Mouse (Mus musculus) gastrocnemius, postnatal 14 days (tissue): Measurements from ENCODE around the gene Tmem132c. TPM values are rescaled to one million over a fixed set of nuclear protein-coding genes. Genes with fewer than 3 reads are reported as not detected.

Source experiments
- DNase-seq: peaks from one replicate; pipeline ENCODE4 v3.0.0; 2021; ENCODE audit warnings: mixed read lengths
- intact Hi-C: fragments of 180-260 bp; cut with DNase I; formaldehyde crosslinking; loops from one replicate; pipeline ENCODE4 v1.15.1; 2025; ENCODE audit warnings: low total_unique reads
- total RNA-seq, 2 experiments: library from RNA; stranded (reverse); gene quantifications; 2 replicates each; pipeline ENCODE4 v1.2.3; 2021

Tmem132c gene
- total RNA-seq, 2 experiments from 2014 or later, result 0.11 to 0.43 TPM

GRCm38 (mm10) chr5:127379351-127379750 is 137.7 kb downstream of the Tmem132c start:
- DNase-seq, result peak; percentile 13
- intact Hi-C loops, result no loop called here

DNA sequence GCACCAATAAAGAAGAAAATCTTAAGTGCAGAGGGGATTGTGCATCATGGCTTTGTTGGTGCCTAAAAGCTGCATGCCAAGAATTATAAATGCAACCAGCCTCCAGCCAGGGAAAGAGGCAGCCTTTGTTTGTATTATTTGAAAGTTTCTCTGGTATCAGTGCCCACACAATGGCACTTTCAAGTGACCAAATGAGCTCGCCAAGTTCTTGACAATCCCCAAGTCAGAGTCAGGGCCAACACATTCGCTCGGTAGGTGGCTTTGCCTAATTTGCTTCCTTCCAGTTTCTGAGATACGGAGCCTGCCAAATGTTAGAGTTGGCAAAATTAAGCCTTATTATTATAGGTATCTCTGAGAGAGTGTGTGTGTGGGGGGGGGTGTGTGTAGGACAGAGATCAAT is 139.6 kb downstream of the Tmem132c start:
- DNase-seq, result no peak
- intact Hi-C loops, result no loop called here

DNA sequence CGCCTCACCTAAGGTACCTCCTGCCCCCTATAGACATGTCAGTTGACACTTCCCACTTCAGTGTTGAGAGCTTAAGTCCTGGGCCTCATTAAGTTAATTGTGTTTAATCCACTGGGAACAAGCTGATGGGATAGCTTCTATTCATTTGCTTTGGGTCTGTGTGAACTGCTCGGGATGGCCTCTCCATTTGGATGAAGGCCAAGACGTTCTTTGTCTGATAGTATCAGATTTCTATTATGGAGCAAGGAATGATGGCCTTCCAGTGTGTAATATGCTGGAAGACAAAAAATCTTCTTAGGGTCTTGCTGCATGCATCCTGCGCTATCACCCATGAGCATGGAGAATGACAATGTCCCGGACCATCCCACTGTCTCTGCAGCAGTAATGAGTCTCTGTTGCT is 141.0 kb downstream of the Tmem132c start:
- intact Hi-C loops, result no loop called here
- no peak for DNase-seq

GRCm38 (mm10) chr5:127391187-127391586 is 149.6 kb downstream of the Tmem132c start:
- DNase-seq, result no peak

GRCm38 (mm10) chr5:127396889-127397288 is 155.3 kb downstream of the Tmem132c start:
- DNase-seq, result no peak

More at GRCm38 (mm10) chr5:127391187-127391586, 149.6 kb downstream of the Tmem132c start:
- intact Hi-C loops, result no loop called here

DNA sequence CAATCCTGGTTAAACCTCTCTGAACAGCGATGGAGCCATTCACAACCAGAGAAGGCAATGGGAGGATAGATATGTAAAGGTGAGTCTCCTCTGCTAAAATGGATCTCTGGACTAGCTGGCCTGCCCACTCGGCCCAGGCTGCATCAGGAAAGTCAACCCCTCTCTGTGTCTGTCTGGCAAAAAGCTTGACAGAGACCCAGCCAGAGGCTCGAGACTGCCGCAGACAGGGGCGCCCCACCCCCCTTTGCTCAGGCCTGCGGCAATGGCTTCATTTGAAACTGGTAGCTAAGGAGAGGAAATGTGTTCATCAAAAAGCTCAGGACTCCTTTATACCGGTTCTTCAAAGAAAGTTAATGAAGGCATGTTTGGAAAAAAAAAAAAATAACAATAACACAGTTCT is 156.4 kb downstream of the Tmem132c start:
- intact Hi-C loops, result no loop called here

More at GRCm38 (mm10) chr5:127396889-127397288, 155.3 kb downstream of the Tmem132c start:
- intact Hi-C loops, result no loop called here

DNA sequence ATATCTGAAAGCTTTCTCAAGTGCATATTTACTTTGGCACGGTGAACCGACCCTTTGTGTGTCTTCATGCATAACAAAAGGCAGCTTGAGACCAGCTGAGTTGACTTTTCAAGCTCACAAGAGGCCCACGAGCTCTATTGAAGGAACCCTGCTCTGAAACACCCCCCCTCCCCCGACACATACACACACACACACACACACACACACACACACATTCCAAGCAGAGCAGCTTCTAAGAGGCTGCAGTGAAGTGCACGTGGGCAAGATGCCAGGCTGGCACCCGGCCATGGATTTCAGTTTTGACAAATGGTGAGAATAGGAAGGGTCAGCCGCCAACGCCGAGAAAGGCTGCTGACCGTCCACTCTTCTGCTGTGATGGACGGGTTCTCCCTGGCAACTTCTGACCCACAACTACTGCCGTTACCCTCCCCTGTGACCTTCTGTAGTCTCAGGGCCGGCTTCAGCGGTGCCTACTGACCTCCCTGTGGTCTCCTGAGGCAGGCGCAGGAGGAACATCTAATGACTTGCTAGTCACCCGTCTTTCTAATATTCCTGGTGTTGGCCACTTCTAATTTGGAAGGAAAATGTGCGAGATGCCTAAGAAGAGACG is 163.9 kb downstream of the Tmem132c start:
- intact Hi-C loops, result no loop called here
- peak; percentile 27 for DNase-seq

More for the DNA sequence above, 156.4 kb downstream of the Tmem132c start:
- no peak for DNase-seq

DNA sequence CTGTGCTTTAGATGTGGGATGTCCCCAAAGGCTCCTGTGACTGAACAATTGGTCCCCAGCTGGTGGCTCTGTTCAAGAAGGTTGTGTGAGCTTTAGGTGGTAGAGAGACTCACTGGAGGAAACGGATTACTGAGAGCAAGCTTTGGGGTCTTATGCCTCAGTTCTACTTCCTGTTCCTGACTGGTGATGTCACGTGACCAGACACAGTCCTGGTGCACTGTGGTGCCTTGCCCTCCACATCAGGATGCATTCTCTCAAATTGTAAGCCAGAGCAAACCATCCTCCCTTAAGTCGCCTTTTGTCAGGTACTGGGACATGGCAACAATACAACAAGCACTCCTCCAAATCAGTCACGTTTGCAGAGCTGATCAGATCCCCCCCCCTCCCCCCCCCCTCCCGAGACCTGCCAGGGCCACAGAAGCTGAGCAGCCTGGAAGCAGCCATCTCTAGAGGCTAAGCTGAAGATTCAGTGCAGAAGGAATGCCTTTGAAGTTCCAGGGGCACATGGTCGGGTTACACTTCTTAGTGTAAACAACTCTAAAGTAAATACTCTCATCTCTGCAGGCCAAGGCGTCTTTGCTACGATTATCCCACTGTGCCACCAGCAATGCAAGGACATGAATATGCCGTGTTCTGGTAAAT is 164.5 kb downstream of the Tmem132c start:
- DNase-seq, result no peak
- intact Hi-C loops, result no loop called here

DNA sequence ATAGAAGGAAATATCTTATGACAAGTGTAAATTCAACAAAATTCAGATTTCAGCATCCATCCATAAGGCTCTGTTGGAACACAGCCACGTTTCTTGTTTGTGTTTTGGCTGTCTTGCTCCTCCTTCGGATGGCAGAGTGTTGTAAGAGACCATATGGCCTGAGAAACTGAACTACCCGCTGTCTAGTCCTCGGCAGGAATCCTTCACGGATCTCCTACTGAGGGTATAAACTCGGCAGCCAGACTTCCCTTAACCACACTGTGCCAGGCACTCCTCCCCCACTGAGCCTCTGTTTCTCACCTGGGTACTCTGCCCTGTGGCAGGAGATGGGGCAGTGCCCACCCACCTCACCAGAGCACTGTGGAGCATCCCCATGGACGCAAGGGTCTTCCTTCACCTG is 174.9 kb downstream of the Tmem132c start:
- intact Hi-C loops, result no loop called here
- no peak for DNase-seq

DNA sequence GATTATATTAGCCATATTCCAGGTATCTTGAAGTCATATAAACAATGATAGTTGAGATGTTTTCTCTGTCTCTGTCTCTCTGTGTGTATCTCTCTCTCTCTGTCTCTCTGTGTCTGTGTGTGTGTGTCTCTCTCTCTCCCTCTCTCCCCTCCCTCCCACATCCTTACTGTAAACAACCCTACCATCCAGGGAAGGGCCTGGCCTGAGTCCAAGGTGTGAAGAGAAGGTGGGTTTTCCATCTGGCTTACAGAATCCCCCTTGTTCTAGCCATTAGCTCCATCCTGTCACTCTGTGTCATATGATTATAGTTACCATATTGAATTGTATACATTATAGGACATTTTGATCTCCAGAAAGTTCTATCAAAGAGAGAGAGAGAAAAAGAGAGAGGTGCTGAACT is 182.3 kb downstream of the Tmem132c start:
- intact Hi-C loops, result no loop called here
- DNase-seq, result no peak

DNA sequence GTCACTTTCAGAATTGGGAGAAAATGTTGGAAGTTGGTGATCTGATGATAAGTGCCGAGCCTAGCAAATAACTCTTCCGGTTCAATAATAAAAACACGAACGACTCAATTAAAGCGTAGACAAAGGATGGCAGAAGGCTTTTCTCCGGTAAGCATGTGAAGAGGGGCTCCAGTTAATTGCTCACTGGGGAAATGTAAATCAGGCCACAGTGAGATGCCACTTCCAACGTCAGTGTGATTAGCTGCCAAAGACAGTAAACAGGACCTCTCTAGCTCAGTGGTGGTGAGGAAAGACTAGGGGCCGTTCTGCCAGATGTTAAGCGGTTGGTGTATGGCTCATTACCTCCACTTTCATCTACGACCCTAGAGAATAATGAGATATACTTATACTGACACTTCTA is 187.5 kb downstream of the Tmem132c start:
- intact Hi-C loops, result no loop called here
- no peak for DNase-seq

DNA sequence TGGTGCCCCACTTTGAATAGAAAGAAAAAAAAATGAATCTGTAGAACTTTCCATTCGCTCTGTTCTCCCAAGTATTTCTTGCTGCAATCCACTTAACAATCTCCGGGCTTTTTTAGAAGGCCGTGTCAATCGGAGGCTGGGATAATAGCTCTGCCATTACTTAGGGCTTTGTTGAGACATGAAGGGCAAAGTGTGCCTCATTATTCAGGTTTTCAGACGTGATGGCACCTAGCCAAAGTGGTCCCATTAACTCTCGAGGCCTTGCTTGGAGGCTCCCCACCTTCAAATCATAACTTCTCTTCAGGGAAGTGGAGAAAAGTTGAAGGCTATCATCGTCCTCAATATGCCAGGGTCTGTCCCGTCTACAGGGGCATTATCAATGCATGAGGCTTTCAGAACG is 190.0 kb downstream of the Tmem132c start:
- intact Hi-C loops, result no loop called here
- DNase-seq, result no peak

DNA sequence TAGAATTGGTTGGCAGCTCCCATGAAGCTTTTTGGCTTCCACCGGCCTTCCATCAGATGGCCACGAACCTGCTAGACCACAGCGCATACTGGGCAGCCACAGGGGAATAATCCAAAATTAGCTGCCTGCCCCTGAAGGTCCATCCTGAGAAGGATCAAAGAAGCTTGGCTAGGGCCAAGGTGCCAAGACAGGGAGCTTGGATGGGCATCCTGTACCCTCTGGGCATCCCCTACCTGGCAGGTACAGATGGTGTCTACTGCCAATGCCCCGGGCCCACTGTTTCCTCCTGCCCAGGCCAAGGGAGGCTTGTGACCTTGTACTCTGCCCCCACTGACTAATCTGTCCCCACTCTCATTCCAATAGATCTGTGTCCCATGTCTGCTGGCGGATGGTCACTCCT is 195.2 kb downstream of the Tmem132c start:
- intact Hi-C loops, result no loop called here
- DNase-seq, result no peak

GRCm38 (mm10) chr5:127438639-127439038 is 197.0 kb downstream of the Tmem132c start:
- no peak for DNase-seq
- intact Hi-C loops, result no loop called here

GRCm38 (mm10) chr5:127441963-127442362 is 200.4 kb downstream of the Tmem132c start:
- intact Hi-C loops, result no loop called here
- DNase-seq, result no peak

DNA sequence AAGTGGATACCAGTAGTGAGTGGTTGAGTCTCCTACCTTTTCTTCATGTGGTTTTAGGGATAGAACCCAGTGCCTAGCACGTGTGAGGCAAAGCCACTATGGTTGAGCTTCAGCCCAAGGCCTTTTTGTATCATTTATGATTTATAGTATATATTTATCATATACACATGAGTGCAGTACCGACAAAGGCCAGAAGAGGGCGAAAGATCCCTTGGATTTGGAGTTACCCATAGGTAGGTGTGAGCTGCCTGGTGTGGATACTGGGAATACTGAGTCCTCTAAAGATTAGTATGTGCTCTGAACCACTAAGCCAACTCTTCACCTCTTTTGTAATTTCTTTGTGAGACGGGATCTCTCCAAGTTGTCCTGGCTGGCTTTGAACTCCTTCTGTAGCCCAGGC is 212.0 kb downstream of the Tmem132c start:
- no peak for DNase-seq
- intact Hi-C loops, result no loop called here

- intact Hi-C loops, result no loop called here
- no peak for DNase-seq
These were observed 212.5 kb downstream of the Tmem132c start for GRCm38 (mm10) chr5:127454068-127454467.

DNA sequence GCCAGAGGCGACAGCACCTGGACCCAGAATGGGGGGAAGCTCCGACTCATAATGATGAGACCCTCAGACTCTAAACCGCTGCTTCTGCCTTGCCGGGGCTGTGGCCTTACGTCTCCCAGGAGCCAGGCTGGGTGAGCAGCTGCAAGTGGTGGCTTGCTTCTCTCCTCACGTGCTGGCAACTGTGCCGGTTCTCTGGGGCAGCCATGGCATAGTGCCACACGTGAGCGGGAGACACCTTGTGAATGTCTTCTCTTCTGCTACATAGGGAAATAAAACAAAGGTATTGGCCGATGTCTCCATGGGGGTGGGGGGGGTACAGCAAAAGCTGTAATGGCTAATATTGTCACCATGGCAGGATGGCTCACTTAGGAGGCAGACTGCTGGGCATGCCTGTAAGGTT is 214.5 kb downstream of the Tmem132c start:
- no peak for DNase-seq
- intact Hi-C loops, result no loop called here

DNA sequence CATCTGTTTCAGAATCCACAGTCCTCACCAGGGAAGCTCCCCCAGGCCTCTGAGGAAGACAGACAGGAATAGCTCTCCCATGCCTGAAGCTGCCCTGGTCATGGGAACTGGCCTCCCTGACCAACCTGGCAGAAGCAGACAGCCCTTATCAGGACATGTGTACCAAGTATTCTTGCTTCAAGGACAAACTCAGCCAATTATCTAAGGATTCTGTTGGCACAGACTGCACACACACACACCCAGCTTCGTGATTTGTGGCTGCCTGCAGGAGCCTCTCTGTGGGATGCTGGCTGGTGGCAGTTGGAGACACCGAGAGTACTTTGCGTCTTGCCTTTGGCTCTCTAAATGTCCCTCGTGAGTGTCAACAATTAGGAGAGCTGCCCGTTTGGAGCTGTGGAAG is 226.5 kb downstream of the Tmem132c start:
- intact Hi-C loops, result no loop called here
- no peak for DNase-seq

DNA sequence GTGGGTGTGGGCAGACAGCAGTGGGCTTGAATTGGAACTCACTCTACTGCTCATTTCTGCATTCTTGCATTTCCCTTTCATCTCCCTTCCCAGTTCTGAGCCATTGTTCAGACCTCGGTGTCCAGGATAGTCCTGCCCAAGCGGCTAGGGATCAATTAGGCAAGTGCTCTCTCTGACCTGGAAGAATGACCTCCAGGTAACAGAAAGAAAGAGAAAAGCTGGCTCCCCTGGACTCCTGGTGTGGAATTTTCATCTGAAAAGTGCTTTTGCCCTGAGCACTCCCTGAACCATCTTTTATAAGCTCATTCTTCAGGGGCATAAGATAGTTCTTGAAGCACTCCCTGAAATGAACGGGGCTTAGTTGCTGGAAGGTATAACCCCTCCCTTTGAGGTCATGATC is 228.7 kb downstream of the Tmem132c start:
- no peak for DNase-seq
- intact Hi-C loops, result no loop called here

DNA sequence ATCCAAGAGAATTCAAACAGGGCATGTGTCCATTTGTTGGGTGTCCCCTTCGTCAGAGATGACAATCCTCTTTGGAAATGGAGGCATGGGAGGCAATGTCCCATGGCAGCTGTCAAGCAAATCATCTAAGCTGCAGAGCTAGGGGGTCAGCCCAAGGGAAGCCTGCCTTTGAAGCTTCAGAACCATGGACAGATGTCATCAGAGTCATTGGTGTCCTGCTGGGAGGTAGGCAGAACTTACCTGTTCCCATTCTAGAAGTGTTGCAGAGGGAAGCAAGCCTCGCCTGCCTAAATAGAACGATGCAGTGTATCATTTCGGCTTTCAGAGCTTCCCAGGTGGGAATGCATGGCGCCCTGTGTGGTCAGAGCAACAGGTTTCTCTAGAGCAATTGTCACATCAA is 230.3 kb downstream of the Tmem132c start:
- intact Hi-C loops, result no loop called here
- DNase-seq, result no peak

GRCm38 (mm10) chr5:127473706-127474105 is 232.1 kb downstream of the Tmem132c start:
- DNase-seq, result no peak
- intact Hi-C loops, result no loop called here
